ENCODE assay signal across 8 mouse cellular contexts in the genomic region with DNA sequence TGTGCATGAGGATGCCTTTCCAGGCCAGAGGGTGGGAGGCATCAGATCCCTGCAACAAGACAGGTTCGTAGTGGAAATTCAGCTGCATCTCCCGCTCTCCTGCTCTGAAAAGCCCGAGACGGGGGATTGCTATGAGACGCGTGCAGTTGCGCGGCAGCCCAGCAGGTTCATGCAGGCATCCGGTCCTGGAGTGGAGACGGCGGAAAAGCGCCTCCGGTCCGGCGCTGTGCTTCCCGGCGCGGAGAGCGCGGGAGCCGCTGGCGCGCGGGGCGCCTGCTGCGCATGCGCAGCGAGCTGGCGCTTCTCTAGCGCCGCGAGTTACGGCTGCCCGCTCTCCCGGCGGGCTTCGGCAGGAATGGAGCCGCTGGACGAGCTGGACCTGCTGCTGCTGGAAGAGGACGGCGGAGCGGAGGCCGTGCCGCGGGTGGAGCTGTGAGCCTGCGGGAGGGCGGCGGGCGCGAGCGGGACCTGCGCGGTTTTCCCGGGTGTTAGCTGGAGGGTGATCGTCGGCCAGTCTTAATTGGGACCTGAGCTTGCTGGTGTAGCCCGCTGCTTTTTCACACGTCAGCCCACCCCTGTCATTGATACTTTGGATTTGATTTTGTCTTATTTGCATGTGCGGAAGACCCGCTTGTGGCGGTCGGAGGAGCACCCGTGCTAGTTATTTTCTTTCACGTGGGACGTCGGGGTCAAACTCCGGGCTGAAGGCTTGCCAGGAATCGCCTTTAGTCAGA. TPM values are rescaled to one million over a fixed set of nuclear protein-coding genes. Genes with fewer than 3 reads are reported as not detected.
DNase-seq lines count a peak whose midpoint lies in the region; ATAC-seq and TF ChIP-seq lines count a peak whose summit lies in the region.

A gene (plus strand): TSS at position 289 of the 734 bp plus-strand sequence.

- H3K9me3 ChIP-seq in embryonic facial prominence, embryonic 15.5 days (replicated peaks): no peaks in the 10 kb centered on the region
- H3K9me3 ChIP-seq in heart, embryonic 10.5 days: no peaks in the 10 kb centered on the region
- no peaks in the 10 kb centered on the region for H3K9me3 ChIP-seq in kidney, embryonic 15.5 days (replicated peaks)

- H3K27me3 ChIP-seq in embryonic facial prominence, embryonic 15.5 days: no peaks in the 10 kb centered on the region
- no peaks in the 10 kb centered on the region for H3K27me3 ChIP-seq in heart, embryonic 10.5 days (ENCODE audit: insufficient read depth, poor library complexity, severe bottlenecking)
- H3K27me3 ChIP-seq in kidney, embryonic 15.5 days: no peaks in the 10 kb centered on the region

- H3K4me1 ChIP-seq in bone marrow, adult 2 months (ENCODE audit: control insufficient read depth, insufficient read depth, low read length): peaks cover 5% of the 10 kb centered on the region; the same call in 1 of the 2 replicates
- H3K4me1 ChIP-seq in embryonic facial prominence, embryonic 15.5 days: no peaks in the 10 kb centered on the region
- H3K4me1 ChIP-seq in heart, embryonic 10.5 days: peaks cover 8% of the 10 kb centered on the region
- peaks cover 6% of the 10 kb centered on the region for H3K4me1 ChIP-seq in kidney, embryonic 15.5 days

- DNase-seq in A20 (ENCODE audit: low read depth, low spot score) (peak; percentile 90), liver (peak; percentile 89)
- DNase-seq in heart, embryonic 10.5 days (ENCODE audit: low spot score): peak; percentile 93
- peak; percentile 74 to 85 for DNase-seq in spleen, postnatal 4 days (ENCODE audit: low spot score in 2 of 2)

- H3K36me3 ChIP-seq in embryonic facial prominence, embryonic 15.5 days: peaks cover 37% of the 10 kb centered on the region
- peaks cover 53% of the 10 kb centered on the region for H3K36me3 ChIP-seq in heart, embryonic 10.5 days
- peaks cover 52% of the 10 kb centered on the region for H3K36me3 ChIP-seq in kidney, embryonic 15.5 days

- ATAC-seq in embryonic facial prominence, embryonic 15.5 days (ENCODE audit: insufficient number of reproducible peaks, low FRiP score, low TSS enrichment, low read depth): peak; percentile 78
- ATAC-seq in kidney, embryonic 15.5 days (replicated peaks; ENCODE audit: low FRiP score): peak; percentile 93
- no peak for ATAC-seq in monocyte, adult 5-6 weeks (replicated peaks; ENCODE audit: insufficient number of reproducible peaks, low FRiP score, low TSS enrichment, poor library complexity, severe bottlenecking)

- peak within 1 kb of the TSS; percentile 86 for H3K4me2 ChIP-seq in embryonic facial prominence, embryonic 15.5 days (replicated peaks)
- H3K4me2 ChIP-seq in kidney, embryonic 15.5 days: peak within 1 kb of the TSS; percentile 71

- peak within 1 kb of the TSS; percentile 81 for H3K27ac ChIP-seq in bone marrow, adult 2 months (ENCODE audit: control insufficient read depth, insufficient read depth, low read depth, low read length, poor library complexity)
- H3K27ac ChIP-seq in embryonic facial prominence, embryonic 15.5 days (replicated peaks): peak within 1 kb of the TSS; percentile 87
- peak within 1 kb of the TSS; percentile 97 for H3K27ac ChIP-seq in heart, embryonic 10.5 days
- peak within 1 kb of the TSS; percentile 95 for H3K27ac ChIP-seq in kidney, embryonic 15.5 days

- peak within 1 kb of the TSS; percentile 76 for H3K4me3 ChIP-seq in bone marrow, adult 2 months (replicated peaks; ENCODE audit: control insufficient read depth, low read depth, low read length)
- peak within 1 kb of the TSS; percentile 70 for H3K4me3 ChIP-seq in embryonic facial prominence, embryonic 15.5 days (replicated peaks)
- peak within 1 kb of the TSS; percentile 86 for H3K4me3 ChIP-seq in heart, embryonic 10.5 days
- H3K4me3 ChIP-seq in kidney, embryonic 15.5 days (replicated peaks): peak within 1 kb of the TSS; percentile 76

- peak within 1 kb of the TSS; percentile 80 for H3K9ac ChIP-seq in embryonic facial prominence, embryonic 15.5 days
- peak within 1 kb of the TSS; percentile 62 for H3K9ac ChIP-seq in kidney, embryonic 15.5 days

- under 1% methylated on average over 68 of the region's 68 CpGs for WGBS in bone marrow, adult 2 months
- WGBS in embryonic facial prominence, embryonic 15.5 days: under 1% methylated on average over 68 of the region's 68 CpGs
- under 1% methylated on average over 68 of the region's 68 CpGs for WGBS in heart, embryonic 10.5 days
- under 1% methylated on average over 68 of the region's 68 CpGs for WGBS in kidney, embryonic 15.5 days

- no peak for TF ChIP-seq CTCF in bone marrow, adult 2 months (IDR thresholded peaks at IDR 0.05; ENCODE audit: control insufficient read depth, insufficient read depth, low read length)

- peak; percentile 78; the same call in 1 of the 2 replicates for TF ChIP-seq POLR2A in bone marrow, adult 2 months (IDR thresholded peaks at IDR 0.05; ENCODE audit: borderline replicate concordance, control insufficient read depth, low read depth, low read length)

RNA-seq across cellular contexts. Expression of the gene that starts here (rescaled TPM):
- polyA plus RNA-seq in bone marrow, adult 2 months (2011; ENCODE audit: insufficient read depth, insufficient read length, low replicate concordance, missing spikeins): 29.5 and 38.9 TPM in 2 replicates
- 13.8 and 14.1 TPM in 2 replicates for polyA plus RNA-seq in embryonic facial prominence, embryonic 15.5 days (2015; fragmentation: Nextera tagmentation; extraction: Ambion mirVana)
- polyA plus RNA-seq in heart, embryonic 10.5 days (2016; fragmentation: Nextera tagmentation; extraction: Ambion mirVana): 31.7 and 32.7 TPM in 2 replicates
- 20.8 and 22.2 TPM in 2 replicates for polyA plus RNA-seq in kidney, embryonic 15.5 days (2015; fragmentation: Nextera tagmentation; extraction: Ambion mirVana)
- 53.3 to 72.9 TPM (median 67.8 TPM) in 3 replicates for total RNA-seq in monocyte, adult 5-6 weeks (2017)
